Mouse (Mus musculus) adrenal gland, postnatal 36 days (tissue): ENCODE results near the gene Adgra1. TPM values are rescaled to one million over a fixed set of nuclear protein-coding genes. Genes with fewer than 3 reads are reported as not detected.
A peak's percentile ranks its signal among the peaks of the same experiment; 100 is the strongest.

Source experiments
- DNase-seq, 2 experiments: peaks; one replicate each; pipeline ENCODE4 v3.0.0; 2021; ENCODE audit warnings: mixed read lengths in 1 of 2
- total RNA-seq, 2 experiments: library from RNA; stranded (reverse); gene quantifications; 2 replicates each; pipeline ENCODE4 v1.2.3; 2021

Adgra1 gene
- total RNA-seq, 2 experiments from 2014 or later = 2.2 to 3.9 TPM

DNA sequence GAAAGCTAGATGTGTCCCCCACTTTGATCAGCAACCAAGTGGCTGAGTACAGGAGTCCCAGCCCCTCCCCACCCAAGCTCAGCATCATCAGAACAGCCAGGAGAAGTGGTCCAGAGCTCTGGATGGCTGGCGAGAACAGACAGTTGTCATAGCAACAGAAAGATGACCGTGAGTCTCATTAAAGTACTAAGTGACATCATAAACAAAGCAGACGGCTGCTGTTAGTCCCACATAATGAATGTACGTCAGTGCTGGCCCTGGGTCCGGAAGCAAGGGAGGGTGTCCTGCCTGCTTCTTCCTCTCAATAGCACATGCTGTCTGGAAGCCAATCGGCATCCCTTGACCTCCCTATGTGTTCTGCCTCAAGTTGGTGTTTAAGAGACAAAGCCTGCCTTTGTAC is 16.2 kb downstream of the Adgra1 start:
- DNase-seq = no peak

DNA sequence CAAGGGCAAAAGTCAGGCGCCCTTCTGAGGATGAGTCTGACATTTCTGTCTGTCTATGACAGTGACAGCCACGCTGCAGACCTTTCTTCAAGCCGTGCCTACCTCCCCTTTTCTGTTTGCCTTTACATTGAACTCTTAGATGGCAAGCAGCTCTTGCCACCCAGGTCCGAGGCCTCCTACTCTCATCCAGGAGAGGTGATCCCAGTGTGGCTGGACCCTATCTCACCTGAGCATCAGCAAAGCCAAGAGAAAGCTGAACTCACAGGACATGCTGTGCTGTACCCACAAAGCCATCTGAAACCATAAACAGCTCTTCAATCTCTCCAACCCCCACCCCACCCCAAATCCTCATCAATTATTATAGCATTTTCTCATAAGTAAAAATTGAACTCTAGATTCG is 16.7 kb downstream of the Adgra1 start:
- DNase-seq = no peak

DNA sequence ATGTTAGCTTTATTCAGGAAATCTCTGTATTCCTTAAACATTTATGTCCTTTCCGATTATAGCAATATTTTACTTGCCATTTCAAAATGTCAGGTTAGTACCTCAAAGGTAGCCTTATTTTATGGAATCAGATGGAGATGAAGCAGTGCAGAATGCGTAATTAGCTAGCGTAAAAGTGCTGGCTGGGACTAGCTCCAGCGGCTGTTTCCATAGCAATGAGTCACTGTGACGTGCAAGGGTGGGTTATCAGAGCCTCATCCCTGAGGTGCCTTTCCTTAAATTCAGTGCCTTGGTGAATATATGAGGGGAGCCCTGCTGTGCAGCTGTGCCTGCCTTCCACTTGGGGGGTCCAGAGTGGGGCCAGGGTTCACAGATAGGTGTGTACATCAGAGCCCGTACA is 17.1 kb downstream of the Adgra1 start:
- DNase-seq = no peak

DNA sequence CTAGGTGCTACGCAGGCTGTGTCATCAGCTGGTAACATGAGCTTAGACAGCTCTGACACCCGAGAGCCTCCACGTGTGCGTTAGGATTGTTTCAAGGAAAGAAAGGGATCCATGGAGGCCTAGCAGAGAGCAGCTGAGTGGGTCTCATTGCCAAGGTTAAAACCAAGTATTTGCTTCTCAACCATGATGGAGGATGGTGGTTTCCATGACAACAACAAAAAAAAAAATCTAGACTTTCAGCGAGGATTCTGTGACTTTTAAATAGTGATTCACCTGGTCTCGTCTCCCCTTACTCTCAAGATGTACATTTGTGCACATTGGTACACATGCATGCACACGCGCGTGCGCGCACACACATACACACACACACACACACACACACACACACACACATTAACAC is 21.3 kb downstream of the Adgra1 start:
- DNase-seq = no peak

DNA sequence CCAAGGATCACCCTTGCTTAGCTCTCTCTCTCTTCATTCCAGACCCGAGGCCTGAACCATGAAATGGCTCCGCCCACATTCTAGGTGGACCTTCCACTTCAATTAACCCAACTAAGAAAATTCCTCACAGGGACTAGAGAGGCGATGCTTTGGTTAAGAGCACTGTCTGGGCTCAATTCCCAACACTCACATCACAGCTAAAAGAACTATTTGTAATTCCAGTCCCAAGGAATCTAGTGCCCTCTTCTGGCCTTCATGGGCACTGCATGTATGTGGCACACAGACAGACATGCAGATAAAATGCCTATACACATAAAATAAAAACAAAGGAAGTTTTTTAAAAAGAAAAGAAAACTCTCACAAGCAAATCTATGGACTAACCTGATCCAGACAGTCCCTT is 27.4 kb downstream of the Adgra1 start:
- peak; percentile 67 to 72 for DNase-seq

DNA sequence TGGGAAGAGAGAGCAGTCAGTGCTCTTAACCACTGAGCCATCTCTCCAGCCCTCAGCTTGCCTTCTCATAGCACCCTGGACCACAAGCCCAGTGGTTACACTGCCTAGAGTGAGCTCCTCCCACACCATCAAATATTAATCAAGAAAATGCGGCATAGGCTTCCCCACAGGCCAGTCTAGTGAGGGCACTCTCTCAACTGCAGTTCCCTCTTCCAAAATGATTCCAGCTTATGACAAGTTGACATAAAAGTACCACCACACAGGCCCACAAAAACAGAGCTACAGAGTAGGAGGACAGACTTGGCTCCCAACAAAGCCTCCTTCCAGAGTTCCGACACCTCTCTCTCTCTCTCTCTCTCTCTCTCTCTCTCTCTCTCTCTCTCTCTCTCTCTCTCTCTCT is 29.1 kb downstream of the Adgra1 start:
- DNase-seq = no peak

DNA sequence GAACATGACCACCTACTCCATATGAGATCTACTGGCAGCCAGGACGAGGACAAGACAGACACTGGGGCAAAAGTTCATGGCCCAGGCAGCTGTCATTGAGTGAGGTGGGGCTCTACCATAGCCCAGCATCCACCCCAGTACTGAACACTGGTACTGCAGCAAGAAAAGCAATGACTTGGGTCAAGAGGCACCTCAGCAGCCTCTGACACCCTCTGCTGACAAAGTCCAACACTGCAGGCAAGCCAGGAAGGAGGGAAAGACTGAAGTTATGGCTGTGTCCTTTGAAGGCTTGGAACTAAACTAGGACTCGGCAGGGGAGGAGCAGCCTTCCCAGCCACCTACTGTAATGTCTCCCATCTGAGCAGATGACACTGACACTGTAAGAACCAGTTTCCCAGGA is 30.3 kb downstream of the Adgra1 start:
- DNase-seq = no peak

DNA sequence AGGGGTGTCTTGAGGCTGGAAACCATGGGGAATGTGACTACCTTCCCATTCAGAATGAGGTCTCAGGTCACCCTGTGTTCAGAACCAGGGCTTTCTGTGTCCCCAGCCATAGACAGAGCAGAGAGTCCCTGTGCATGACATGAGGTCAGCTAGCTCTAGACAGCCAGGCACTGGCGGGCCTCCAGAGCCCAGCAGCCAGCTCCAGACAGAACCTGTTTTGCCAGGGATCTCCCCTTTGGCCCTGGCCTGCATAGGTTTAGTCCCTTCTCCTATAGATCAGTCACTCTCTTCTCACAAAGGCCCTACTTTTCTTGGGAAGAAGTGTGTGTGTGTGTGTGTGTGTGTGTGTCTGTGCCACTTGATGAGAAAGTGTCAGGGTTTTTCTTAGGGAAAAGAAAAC is 30.9 kb downstream of the Adgra1 start:
- no peak for DNase-seq

DNA sequence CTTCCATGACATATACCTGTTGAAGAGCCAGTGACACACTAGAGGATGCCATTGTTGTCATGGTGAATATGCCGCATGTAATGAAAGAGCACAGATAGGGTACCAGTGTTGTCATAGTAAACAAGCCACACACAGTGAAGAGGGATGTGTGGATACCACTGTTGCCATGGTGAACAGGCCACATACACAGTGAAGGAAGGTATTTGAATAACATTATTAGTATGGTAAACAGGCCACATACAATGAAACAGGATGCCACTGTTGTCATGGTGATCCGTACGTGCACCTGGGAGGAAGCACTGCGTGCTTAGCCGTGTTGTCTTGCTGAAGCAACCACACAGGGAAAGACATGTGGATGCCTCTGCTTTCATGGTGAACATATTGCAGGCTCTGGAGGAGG is 37.0 kb downstream of the Adgra1 start:
- DNase-seq = no peak

DNA sequence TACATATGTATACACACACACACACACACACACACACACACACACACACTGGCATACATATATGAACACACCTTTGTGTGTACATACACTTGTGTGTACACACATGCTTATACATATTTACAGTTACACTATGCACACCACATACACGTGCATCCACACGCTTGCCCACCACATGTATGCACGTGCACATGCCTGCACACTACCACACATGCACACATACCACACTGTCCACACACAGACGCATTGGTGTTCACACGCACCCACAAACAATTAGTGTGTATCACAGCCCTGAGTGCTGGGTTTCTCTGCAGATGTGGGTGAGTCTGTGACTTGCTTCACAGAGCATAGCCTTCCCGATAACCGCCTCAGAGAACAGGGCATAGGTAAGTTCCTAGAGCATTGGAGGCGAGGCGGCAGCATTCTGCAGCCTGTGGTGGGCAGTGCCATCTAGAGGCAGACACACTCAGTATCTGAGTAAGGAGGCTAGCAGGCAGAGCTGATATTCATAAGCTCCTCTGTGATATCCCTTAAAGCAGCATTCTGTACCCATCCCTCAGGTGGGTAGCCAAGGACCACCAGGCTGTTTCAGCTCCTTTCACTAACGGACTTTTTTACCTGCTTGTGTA is 43.3 kb downstream of the Adgra1 start:
- DNase-seq = peak; percentile 10 to 11

DNA sequence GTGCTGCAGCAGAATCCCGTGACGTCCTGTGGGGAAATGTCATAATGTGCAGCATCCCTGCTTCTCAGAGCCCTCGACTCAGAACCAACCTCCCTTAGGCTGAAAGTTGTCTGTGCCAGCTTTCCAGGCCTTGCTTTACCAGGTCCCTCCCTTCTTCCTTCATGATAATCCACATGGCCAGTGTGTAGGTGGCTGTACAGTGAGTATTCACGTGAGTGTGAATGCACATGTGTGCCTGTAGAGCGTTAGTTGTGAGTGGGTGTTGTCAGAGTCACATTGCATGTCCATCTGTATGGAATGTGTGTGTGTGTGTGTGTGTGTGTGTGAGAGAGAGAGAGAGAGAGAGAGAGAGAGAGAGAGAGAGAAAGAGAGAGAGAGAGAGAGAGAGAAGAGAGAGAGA is 44.1 kb downstream of the Adgra1 start:
- no peak for DNase-seq

DNA sequence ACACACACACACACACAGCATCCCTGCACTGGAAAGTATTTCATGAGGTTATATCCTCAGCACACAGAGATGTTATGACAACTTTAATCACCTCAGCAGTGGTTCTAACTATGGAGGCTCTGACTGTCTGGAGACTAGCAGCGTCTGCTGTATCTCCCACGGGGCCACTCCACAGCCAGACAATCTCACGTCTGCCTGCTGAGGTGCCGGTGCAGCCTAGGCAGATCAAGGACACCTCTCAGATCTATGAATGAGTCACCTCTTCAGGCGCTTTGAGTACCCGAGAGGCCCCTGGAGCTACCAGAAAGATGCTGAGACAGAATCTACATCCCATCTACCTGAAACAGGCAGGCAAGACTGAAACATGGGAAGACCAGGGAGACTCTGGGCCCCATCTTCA is 44.6 kb downstream of the Adgra1 start:
- peak; percentile 10 to 18 for DNase-seq

DNA sequence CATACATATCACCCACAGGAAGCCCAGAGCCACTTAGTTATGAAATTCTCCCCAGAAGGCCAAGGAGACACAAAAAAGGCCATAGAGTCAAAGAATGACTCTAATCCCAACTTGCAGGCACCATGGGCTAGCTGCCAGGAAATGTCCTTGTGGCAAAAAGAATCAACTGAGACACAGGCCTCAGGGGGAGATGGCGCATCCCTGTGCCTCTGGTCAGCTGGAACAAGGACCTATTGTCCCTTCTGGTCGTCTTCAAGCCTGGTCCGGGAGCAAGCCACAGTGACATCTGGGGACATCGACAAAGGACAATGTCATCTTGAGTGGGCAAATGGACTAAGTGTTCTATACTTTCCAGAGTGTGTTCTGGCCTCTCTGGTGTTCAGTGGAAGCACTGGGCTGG is 49.6 kb downstream of the Adgra1 start:
- no peak for DNase-seq

DNA sequence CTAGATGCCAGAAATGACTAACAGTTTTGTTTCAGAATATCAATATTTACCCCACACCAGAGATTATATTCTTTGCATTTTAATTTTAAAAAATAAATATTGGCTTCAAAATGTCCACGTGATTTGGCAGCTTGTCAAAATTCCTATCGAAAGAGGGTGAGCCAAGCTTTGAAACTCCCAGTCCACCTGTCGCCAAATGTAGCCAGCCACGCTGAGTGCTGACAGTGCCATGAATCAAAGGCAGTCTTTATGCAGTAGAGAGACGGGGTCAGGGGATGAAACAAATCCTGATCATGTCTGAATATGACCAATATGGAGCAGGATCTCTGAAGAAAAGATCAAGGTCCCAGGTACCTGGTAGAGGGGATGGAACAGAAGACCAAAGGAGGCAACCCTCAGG is 57.8 kb downstream of the Adgra1 start:
- DNase-seq = no peak

DNA sequence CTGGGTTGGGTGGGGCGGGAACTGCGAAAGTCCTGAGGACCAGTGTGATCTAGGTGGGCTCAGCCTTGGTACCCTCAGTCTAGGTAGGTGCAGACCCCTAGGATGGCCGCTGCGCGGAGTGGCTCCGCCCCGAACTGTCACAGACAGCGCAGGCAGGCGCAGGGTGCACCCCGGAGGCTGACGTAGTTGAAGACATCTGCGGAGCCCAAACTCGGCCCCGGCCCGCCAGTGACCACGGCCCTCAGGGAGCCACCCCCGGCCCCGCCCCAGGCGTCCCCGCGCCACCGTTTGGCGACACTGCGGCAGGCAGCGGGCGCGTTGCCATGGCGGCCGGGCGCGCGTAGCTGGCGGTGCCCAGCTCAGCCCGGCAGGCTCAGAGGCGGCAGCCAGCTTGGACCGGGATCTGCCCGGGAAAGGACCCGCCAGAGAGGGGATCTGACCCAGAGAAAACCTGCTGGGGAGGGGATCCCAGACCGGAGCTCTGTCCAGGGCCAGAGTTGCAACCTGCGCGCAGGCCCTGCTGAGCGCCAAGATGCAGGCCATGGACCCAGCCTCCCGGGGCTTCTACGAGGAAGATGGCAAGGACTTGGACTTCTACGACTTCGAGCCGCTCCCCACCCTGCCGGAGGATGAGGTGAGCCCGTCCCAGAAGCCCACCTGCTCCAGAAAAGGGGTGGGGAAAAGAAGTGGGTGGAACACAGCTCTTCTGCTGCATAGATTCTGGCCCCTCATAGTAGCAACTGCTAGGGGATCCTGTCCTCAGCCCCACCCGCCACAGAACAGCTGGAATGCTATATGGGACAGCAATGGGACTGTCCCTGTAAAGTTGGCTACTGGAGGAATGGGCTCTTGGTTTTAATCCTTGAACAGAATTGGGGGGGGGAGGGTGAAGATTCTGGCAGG is 60.9 kb downstream of the Adgra1 start, which contains the start of gene Kndc1:
Kndc1 (plus strand) TSS at position 42 of the 903 bp plus-strand sequence.
- DNase-seq = peak; percentile 68 to 70

DNA sequence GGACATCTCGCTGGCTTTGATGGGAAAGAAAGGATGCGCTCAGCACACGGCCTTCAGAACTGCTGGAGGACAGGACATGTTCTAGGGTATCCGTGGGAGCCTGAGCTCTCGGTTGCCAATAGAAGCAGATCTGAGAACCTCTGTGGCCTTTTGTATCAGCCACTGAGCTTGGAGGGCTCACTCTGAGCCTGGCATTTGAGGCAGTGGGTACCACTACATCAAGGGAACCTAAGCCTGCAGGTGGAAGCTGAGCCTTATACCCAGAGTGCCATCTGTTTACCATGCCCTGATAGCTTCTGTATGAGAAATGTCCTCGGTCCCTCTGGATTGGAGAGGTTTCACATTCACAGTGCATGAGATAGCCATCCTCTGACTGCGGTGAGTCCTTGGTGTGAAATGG is 62.3 kb downstream of the Adgra1 start:
- no peak for DNase-seq

DNA sequence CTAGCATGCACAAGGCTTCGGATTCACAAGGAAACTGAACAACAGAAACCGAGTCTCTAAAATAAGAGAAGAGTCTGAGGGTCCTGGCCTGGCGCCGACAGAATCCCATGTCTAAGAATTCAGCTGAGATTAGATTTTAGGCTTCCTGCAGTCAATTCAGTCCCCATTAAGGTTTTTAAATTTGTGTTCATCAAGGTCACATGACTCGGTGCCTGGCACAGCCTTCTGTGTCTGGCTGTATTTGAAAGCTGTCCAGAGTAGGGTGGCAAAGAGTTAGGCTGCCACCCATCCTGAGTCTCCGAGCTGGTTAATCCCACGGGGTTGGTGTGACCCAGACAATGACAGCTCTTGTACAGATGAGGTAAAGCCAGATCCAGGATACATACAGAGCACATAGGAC is 62.8 kb downstream of the Adgra1 start:
- DNase-seq = no peak

DNA sequence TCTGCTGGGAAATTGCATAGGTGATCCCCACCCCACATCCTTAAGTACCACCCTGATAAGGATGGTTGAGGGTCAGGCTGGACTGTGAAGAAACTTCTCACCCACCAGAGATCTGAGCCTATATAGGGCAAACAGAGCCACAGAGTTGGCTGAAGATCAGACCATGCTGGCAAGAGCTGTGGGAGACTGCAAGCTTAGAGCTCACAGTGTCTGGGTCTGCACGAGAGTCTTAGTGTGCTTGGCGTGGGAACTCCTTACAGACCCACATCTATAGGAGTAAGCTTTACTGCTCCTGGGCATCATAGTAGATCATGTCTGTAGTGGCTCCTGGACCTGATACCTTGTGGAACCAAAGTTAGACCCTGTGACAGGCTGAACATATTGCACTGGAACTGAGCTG is 64.6 kb downstream of the Adgra1 start:
- no peak for DNase-seq

DNA sequence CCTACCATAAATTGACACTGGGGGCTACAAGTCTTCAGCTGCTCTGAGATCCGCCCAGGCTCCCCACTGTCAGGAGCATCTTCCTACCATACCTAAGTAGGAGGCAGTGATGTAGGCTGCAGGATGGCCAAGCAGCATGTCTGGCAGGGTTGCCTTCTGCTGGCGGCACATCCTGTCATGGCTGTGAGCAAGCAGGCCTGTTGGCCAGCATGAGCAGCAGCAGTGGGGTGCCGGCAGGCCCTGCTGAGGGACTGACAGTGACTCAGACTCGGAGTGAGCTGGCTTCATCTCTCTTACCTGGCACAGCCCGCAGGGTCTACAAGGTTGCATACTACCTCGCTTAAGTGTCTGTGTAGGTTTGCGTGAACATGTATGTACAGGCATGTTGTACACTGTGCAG is 65.5 kb downstream of the Adgra1 start:
- no peak for DNase-seq

DNA sequence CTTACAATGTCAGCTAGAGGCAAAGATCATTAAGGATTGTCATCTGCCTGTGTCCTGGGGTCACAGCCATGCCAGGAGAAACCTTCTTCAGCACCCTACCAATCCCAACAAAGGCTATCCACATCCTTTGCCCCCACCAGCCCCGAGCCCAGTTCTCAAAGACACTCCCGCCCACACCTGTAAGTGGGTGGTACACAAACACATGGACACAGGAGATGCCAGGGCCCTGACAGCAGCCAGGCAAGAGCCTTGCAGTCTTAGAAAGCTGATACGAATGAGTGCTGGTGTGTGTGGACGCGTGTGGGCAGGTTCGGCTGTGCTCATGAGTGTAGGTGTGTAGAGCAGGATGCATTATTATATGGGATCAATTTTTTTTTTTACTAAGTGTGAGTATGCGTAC is 66.5 kb downstream of the Adgra1 start:
- no peak for DNase-seq

DNA sequence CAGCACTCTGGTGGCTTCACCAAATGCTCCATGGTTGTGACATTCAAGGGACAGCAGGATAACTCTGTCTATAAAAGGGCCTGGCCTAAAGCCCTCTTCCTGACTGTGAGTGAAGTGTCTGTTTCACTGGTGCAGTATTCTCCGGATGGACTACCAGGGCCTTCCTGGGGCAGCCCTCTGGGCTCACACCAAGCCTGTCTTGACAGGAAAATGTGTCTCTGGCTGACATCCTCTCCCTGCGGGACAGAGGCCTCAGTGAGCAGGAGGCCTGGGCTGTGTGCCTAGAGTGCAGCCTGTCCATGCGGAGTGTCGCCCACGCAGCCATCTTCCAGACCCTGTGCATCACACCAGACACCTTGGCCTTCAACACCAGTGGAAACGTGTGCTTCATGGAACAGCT is 66.9 kb downstream of the Adgra1 start:
- DNase-seq = no peak

DNA sequence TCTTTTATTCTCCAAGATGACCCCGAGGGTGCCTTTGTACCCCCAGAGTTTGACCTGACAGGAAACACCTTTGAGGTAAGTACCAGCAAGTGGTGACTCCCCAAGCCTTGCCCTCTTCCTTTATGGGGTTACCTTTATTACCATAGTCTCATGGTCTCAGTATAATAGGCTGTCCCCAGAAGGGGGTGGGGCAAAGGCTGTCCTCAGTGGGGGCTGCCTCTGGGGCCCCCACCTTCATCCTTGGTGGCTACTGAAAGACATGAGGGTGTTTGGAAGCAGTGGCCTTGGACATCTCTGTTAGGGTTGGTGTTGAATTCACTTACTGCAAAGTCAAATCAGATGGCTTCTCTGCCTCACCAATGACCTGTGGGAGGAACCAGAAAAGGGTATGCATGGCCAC is 68.0 kb downstream of the Adgra1 start:
- no peak for DNase-seq

DNA sequence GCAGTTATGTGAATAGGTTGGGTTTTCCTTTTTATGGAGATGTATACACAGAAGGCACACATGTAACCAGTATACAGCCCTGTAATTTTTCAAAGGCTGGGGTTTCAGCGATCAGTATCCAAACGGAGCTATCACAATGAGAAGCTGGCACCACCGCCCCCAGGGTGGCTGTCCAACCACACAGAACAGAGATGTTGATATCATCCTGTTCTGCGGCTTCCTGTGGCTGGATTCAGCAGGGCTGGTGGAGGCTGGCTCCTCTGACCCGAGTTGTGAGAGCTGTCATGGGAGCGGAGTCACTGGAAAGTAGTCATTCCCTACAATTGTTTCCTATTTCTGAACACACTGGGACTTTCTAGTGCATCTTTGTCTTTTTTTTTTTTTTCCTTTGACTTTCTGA is 71.3 kb downstream of the Adgra1 start:
- DNase-seq = no peak

DNA sequence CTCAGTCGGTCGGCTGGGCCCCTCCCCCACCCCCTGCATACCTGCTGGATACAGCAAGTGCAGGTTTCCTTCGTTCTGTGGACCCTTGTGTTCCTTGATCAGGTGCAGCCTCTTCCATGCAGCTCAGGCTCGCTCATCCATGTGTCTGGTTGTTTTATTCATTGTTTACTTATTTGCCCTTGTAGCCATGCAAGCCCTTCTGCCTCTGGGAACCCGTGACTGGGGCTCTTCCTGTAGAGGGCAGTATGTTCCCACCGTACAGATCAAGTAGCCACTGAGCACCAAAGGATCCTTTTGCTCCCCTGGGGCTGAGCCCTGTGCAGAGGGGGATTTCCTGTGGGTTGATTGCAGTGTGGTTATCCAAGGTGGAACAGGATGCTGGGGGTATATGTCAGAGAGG is 71.7 kb downstream of the Adgra1 start:
- DNase-seq = peak; percentile 45 to 61
